Mouse (Mus musculus) heart, adult 2 months (tissue): ENCODE data around the gene Aldh1l1.

Source experiments
- CTCF ChIP-seq: fragments of 200-600 bp; IDR thresholded peaks from 2 replicates; pipeline ENCODE4 v1.8.1; 2022; ENCODE audit warnings: antibody characterized with exemption, mild to moderate bottlenecking, moderate library complexity
- EP300 ChIP-seq: fragments of 200-500 bp; IDR thresholded peaks from 2 replicates; pipeline ENCODE4 v1.6.1; 2011; ENCODE audit warnings: low read depth, low read length, control low read depth; ENCODE audit not compliant: insufficient read depth
- POLR2A ChIP-seq: fragments of 200-500 bp; IDR thresholded peaks from 2 replicates; pipeline ENCODE4 v1.6.1; 2011; ENCODE audit warnings: mild to moderate bottlenecking, low read depth, low read length, control low read depth; ENCODE audit not compliant: insufficient read depth

- TF ChIP-seq POLR2A (no peak), CTCF (no peak), EP300 (no peak)
These were observed 74.3 kb downstream of the Aldh1l1 start for GRCm38 (mm10) chr6:90560390-90561058.
